9 mouse cellular contexts compared by ENCODE assay signal in genomic region chr8:116143687-116144573, GRCm38 (mm10).
A peak's percentile ranks its signal among the peaks of the same experiment; 100 is the strongest.
DNase-seq lines count a peak whose midpoint lies in the region; ATAC-seq lines count a peak whose summit lies in the region.
"Had no signal": no experiment of that assay in that cellular context is flagged by ENCODE, and none has a peak within 500 bp of the region (broad histone marks: within the 10 kb centered on the region; RNA-seq: fewer than 3 reads in every experiment).

No protein-coding gene starts in this region.

- 47% methylated on average over 13 of the region's 13 CpGs for WGBS in kidney, embryonic 15.5 days
- WGBS in kidney, embryonic 16.5 days, result 58% methylated on average over 13 of the region's 13 CpGs
- WGBS in limb, embryonic 11.5 days, result 55% methylated on average over 13 of the region's 13 CpGs

- peak; percentile 57 for DNase-seq in kidney, adult 11 months
- DNase-seq in embryo, embryonic 10.5 days (ENCODE audit: low spot score), result peak; percentile 75
- DNase-seq in gastrocnemius, postnatal 36 days, result peak; percentile 27 to 28
- DNase-seq in limb, embryonic 11.5 days (ENCODE audit: low spot score), result peak; percentile 65
- DNase-seq in ovary, postnatal 14 days (ENCODE audit: low spot score), result peak; percentile 47
- peak; percentile 17 for DNase-seq in urinary bladder, postnatal 10 days (ENCODE audit: low spot score)

- no peaks in the 10 kb centered on the region for H3K36me3 ChIP-seq in kidney, embryonic 15.5 days
- no peaks in the 10 kb centered on the region for H3K36me3 ChIP-seq in kidney, embryonic 16.5 days (ENCODE audit: insufficient read depth, low read length)
- H3K36me3 ChIP-seq in limb, embryonic 11.5 days (ENCODE audit: control insufficient read depth, insufficient read depth, low read length), result no peaks in the 10 kb centered on the region
- H3K36me3 ChIP-seq: liver, embryonic 15.5 days had no signal

- 0 out of 2 replicates have a peak, but pooled peaks cover 6% of the 10 kb centered on the region for H3K4me1 ChIP-seq in kidney, embryonic 15.5 days
- no peaks in the 10 kb centered on the region for H3K4me1 ChIP-seq in kidney, embryonic 16.5 days (ENCODE audit: insufficient read depth, low read length)
- H3K4me1 ChIP-seq in limb, embryonic 11.5 days (ENCODE audit: control insufficient read depth, insufficient read depth, low read length), result no peaks in the 10 kb centered on the region
- H3K4me1 ChIP-seq: liver, embryonic 15.5 days had no signal

- H3K9ac ChIP-seq in kidney, embryonic 15.5 days, result no peak overlapping the region
- no peak overlapping the region for H3K9ac ChIP-seq in kidney, embryonic 16.5 days (replicated peaks; ENCODE audit: low read length)
- H3K9ac ChIP-seq in limb, embryonic 11.5 days (ENCODE audit: low read length), result no peak overlapping the region
- H3K9ac ChIP-seq: liver, embryonic 15.5 days had no signal

- ATAC-seq in kidney, embryonic 15.5 days (replicated peaks; ENCODE audit: low FRiP score), result no peak; the same call in 1 of the 2 replicates
- peak; percentile 65 for ATAC-seq in kidney, embryonic 16.5 days (ENCODE audit: low FRiP score, low TSS enrichment)
- no peak for ATAC-seq in limb, embryonic 11.5 days (ENCODE audit: insufficient number of reproducible peaks, low FRiP score, low TSS enrichment, low read depth)

- no peaks in the 10 kb centered on the region for H3K27me3 ChIP-seq in kidney, embryonic 15.5 days
- H3K27me3 ChIP-seq in kidney, embryonic 16.5 days (ENCODE audit: insufficient read depth, low read length), result no peaks in the 10 kb centered on the region
- H3K27me3 ChIP-seq in limb, embryonic 11.5 days (ENCODE audit: control insufficient read depth, insufficient read depth, low read length), result no peaks in the 10 kb centered on the region
- H3K27me3 ChIP-seq: liver, embryonic 15.5 days had no signal

- H3K4me3 ChIP-seq in kidney, embryonic 15.5 days (replicated peaks), result no peak overlapping the region
- no peak overlapping the region for H3K4me3 ChIP-seq in kidney, embryonic 16.5 days (ENCODE audit: low read length)
- no peak overlapping the region for H3K4me3 ChIP-seq in limb, embryonic 11.5 days (ENCODE audit: low read depth, low read length)
- H3K4me3 ChIP-seq: liver, embryonic 15.5 days had no signal

- no peak overlapping the region for H3K4me2 ChIP-seq in kidney, embryonic 15.5 days
- no peak overlapping the region for H3K4me2 ChIP-seq in kidney, embryonic 16.5 days (replicated peaks; ENCODE audit: low read depth, low read length)
- no peak overlapping the region for H3K4me2 ChIP-seq in limb, embryonic 11.5 days (ENCODE audit: low read depth, severe bottlenecking)
- H3K4me2 ChIP-seq: liver, embryonic 15.5 days had no signal

- intact Hi-C loops in gastrocnemius, postnatal 36 days (cut with DNase I), result no loop called here

- no peak overlapping the region for H3K27ac ChIP-seq in kidney, embryonic 15.5 days
- no peak overlapping the region for H3K27ac ChIP-seq in kidney, embryonic 16.5 days (ENCODE audit: low read length)
- H3K27ac ChIP-seq in limb, embryonic 11.5 days (replicated peaks; ENCODE audit: low read depth, low read length), result no peak overlapping the region
- H3K27ac ChIP-seq: liver, embryonic 15.5 days had no signal

- H3K9me3 ChIP-seq in kidney, embryonic 15.5 days (replicated peaks), result no peaks in the 10 kb centered on the region
- no peaks in the 10 kb centered on the region for H3K9me3 ChIP-seq in kidney, embryonic 16.5 days (ENCODE audit: low read length)
- no peaks in the 10 kb centered on the region for H3K9me3 ChIP-seq in limb, embryonic 11.5 days (ENCODE audit: control insufficient read depth, low read length)
- H3K9me3 ChIP-seq: liver, embryonic 15.5 days had no signal

Comparison
In these comparisons a context has a peak if more than half of its experiments do, and no peak if none do; other contexts are left out.
1. DNase-seq: peak in every context shown above with its lines; median percentile 75 in embryo, embryonic 10.5 days; 65 in limb, embryonic 11.5 days; 57 in kidney, adult 11 months; 47 in ovary, postnatal 14 days; 28 in gastrocnemius, postnatal 36 days; 17 in urinary bladder, postnatal 10 days.